Mouse (Mus musculus) midbrain, embryonic 16.5 days (tissue): Measurements from ENCODE around the gene Scyl3. TPM values are rescaled to one million over a fixed set of nuclear protein-coding genes. Genes with fewer than 3 reads are reported as not detected.

Experiments
- ATAC-seq: fragments of 200-750 bp; cut with Nextera tagmentation; 2 replicates; pipeline ENCODE4 v1.8.0; 2017; ENCODE audit warnings: moderate TSS enrichment
- H3K27ac ChIP-seq: fragments of 300-500 bp; sonication (generic); 2 replicates; pipeline ENCODE4 v1.5.1; 2014; ENCODE audit warnings: mild to moderate bottlenecking, low read length, mixed read lengths
- H3K27me3 ChIP-seq: fragments of 300-500 bp; sonication (generic); 2 replicates; pipeline ENCODE4 v1.6.1; 2014; ENCODE audit warnings: low read depth, low read length, mixed read lengths; ENCODE audit not compliant: control insufficient read depth, insufficient read depth
- H3K36me3 ChIP-seq: fragments of 300-500 bp; sonication (generic); 2 replicates; pipeline ENCODE4 v1.6.1; 2014; ENCODE audit warnings: mild to moderate bottlenecking, low read length, moderate library complexity, mixed read lengths; ENCODE audit not compliant: control insufficient read depth, insufficient read depth
- H3K4me1 ChIP-seq: fragments of 300-500 bp; sonication (generic); 2 replicates; pipeline ENCODE4 v1.6.1; 2014; ENCODE audit warnings: mild to moderate bottlenecking, low read length, mixed read lengths; ENCODE audit not compliant: control insufficient read depth, insufficient read depth
- H3K4me2 ChIP-seq: fragments of 300-500 bp; sonication (generic); 2 replicates; pipeline ENCODE4 v1.6.1; 2014; ENCODE audit warnings: mild to moderate bottlenecking, low read length, mixed read lengths
- H3K4me3 ChIP-seq: fragments of 300-500 bp; sonication (generic); 2 replicates; pipeline ENCODE4 v1.5.1; 2014; ENCODE audit warnings: low read depth, mild to moderate bottlenecking, low read length, moderate library complexity, mixed read lengths
- H3K9ac ChIP-seq: fragments of 300-500 bp; sonication (generic); 2 replicates; pipeline ENCODE4 v1.6.1; 2014; ENCODE audit warnings: low read depth, low read length, mixed read lengths
- H3K9me3 ChIP-seq: fragments of 300-500 bp; sonication (generic); replicated peaks from 2 replicates; pipeline ENCODE4 v1.6.1; 2014; ENCODE audit warnings: mild to moderate bottlenecking, low read length, mixed read lengths; ENCODE audit not compliant: control insufficient read depth, poor library complexity, severe bottlenecking
- WGBS: fragments of 180-500 bp; shearing (Covaris S2); extraction: QIAGEN DNeasy Blood & Tissue Kit; methylation state at CpG from one replicate; pipeline ENCODE4 v1.1.7; 2014; 5-methylcytosine and 5-hydroxymethylcytosine counted together
- polyA plus RNA-seq: library from polyadenylated mRNA; unstranded; fragments of >200 nt; fragmentation: Nextera tagmentation; extraction: Ambion mirVana; gene quantifications from 2 replicates; pipeline ENCODE4 v1.2.1, GENCODE M21; 2015

Gene Scyl3
- polyA plus RNA-seq, 1 experiment from 2014 or later = 13.0 TPM

- H3K9ac ChIP-seq = no peak overlapping the region
- ATAC-seq = no peak
Measured at GRCm38 (mm10) chr1:163976515-163976914, 47.6 kb downstream of the Scyl3 start.

GRCm38 (mm10) chr1:163992371-163992770 is 63.5 kb downstream of the Scyl3 start:
- Histone ChIP-seq H3K9ac (no peak overlapping the region), H3K4me2 (no peak overlapping the region), H3K27me3 (no peaks in the 10 kb centered on the region), H3K27ac (no peak overlapping the region), H3K36me3 (no peaks in the 10 kb centered on the region), H3K4me3 (no peak overlapping the region), H3K9me3 (no peaks in the 10 kb centered on the region), H3K4me1 (peaks cover 9% of the 10 kb centered on the region)
- ATAC-seq = no peak
- WGBS = 86% methylated on average over 4 of the region's 4 CpGs

More at GRCm38 (mm10) chr1:163976515-163976914, 47.6 kb downstream of the Scyl3 start:
- no peaks in the 10 kb centered on the region for H3K27me3 ChIP-seq
- no peak overlapping the region for H3K27ac ChIP-seq
- H3K36me3 ChIP-seq = no peaks in the 10 kb centered on the region
- WGBS = 89% methylated on average over 1 of the region's 1 CpGs
- no peak overlapping the region for H3K4me2 ChIP-seq
- no peaks in the 10 kb centered on the region for H3K4me1 ChIP-seq
- no peak overlapping the region for H3K4me3 ChIP-seq
- H3K9me3 ChIP-seq = no peaks in the 10 kb centered on the region

- peak; percentile 85 for ATAC-seq
Measured at GRCm38 (mm10) chr1:163994173-163994720, 65.3 kb downstream of the Scyl3 start.

GRCm38 (mm10) chr1:163994721-163995608 is 66.1 kb downstream of the Scyl3 start, which contains the start of the genes BC055324 and Mettl18:
BC055324 (minus strand) TSS chr1:163994796.
Mettl18 (plus strand) TSS chr1:163994889.
- Histone ChIP-seq H3K36me3 (no peaks in the 10 kb centered on the region), H3K27ac (peak within 1 kb of the TSS; percentile 87), H3K4me2 (peak within 1 kb of the TSS; percentile 90), H3K9ac (peak within 1 kb of the TSS; percentile 67), H3K4me3 (peak within 1 kb of the TSS; percentile 82), H3K4me1 (peaks cover 9% of the 10 kb centered on the region), H3K9me3 (no peaks in the 10 kb centered on the region), H3K27me3 (no peaks in the 10 kb centered on the region)
- WGBS = 3% methylated on average over 43 of the region's 43 CpGs
- ATAC-seq = peak; percentile 99

More at GRCm38 (mm10) chr1:163994173-163994720, 65.3 kb downstream of the Scyl3 start:
- Histone ChIP-seq H3K4me3 (peak overlapping the region; percentile 82), H3K9ac (peak overlapping the region; percentile 67), H3K4me2 (peak overlapping the region; percentile 90), H3K4me1 (peaks cover 9% of the 10 kb centered on the region), H3K27me3 (no peaks in the 10 kb centered on the region), H3K27ac (peak overlapping the region; percentile 87), H3K9me3 (no peaks in the 10 kb centered on the region), H3K36me3 (no peaks in the 10 kb centered on the region)
- 2% methylated on average over 38 of the region's 38 CpGs for WGBS

GRCm38 (mm10) chr1:163995609-163995913 is 66.7 kb downstream of the Scyl3 start:
- no peak for ATAC-seq
- peaks cover 9% of the 10 kb centered on the region for H3K4me1 ChIP-seq
- no peaks in the 10 kb centered on the region for H3K9me3 ChIP-seq
- peak overlapping the region; percentile 87; the same call in 1 of the 2 replicates for H3K27ac ChIP-seq
- H3K27me3 ChIP-seq = no peaks in the 10 kb centered on the region
- peak overlapping the region; percentile 82 for H3K4me3 ChIP-seq
- H3K4me2 ChIP-seq = peak overlapping the region; percentile 56
- peak overlapping the region; percentile 67; the same call in 1 of the 2 replicates for H3K9ac ChIP-seq
- 93% methylated on average over 1 of the region's 2 CpGs for WGBS
- H3K36me3 ChIP-seq = no peaks in the 10 kb centered on the region

- 47% methylated on average over 6 of the region's 6 CpGs for WGBS
- no peaks in the 10 kb centered on the region for H3K36me3 ChIP-seq
- no peak for ATAC-seq
Measured at GRCm38 (mm10) chr1:164001831-164002452, 73.0 kb downstream of the Scyl3 start.

GRCm38 (mm10) chr1:164004311-164004710 is 75.4 kb downstream of the Scyl3 start:
- H3K9me3 ChIP-seq = no peaks in the 10 kb centered on the region
- 84% methylated on average over 3 of the region's 3 CpGs for WGBS
- H3K4me2 ChIP-seq = no peak overlapping the region
- no peak for ATAC-seq
- no peaks in the 10 kb centered on the region for H3K4me1 ChIP-seq
- H3K4me3 ChIP-seq = no peak overlapping the region
- no peaks in the 10 kb centered on the region for H3K27me3 ChIP-seq
- H3K27ac ChIP-seq = no peak overlapping the region
- no peak overlapping the region for H3K9ac ChIP-seq
- H3K36me3 ChIP-seq = no peaks in the 10 kb centered on the region

More at GRCm38 (mm10) chr1:164001831-164002452, 73.0 kb downstream of the Scyl3 start:
- Histone ChIP-seq H3K4me1 (no peaks in the 10 kb centered on the region), H3K27me3 (no peaks in the 10 kb centered on the region), H3K9ac (no peak overlapping the region), H3K27ac (no peak overlapping the region), H3K9me3 (no peaks in the 10 kb centered on the region), H3K4me2 (no peak overlapping the region), H3K4me3 (no peak overlapping the region)
